Mouse (Mus musculus) macrophage (primary cell): ENCODE results near the gene Tmed1. TPM values are rescaled to one million over a fixed set of nuclear protein-coding genes. Genes with fewer than 3 reads are reported as not detected.
"Not testable (repeated sequence)": the region's sequence is repeated elsewhere in the genome, so short reads cannot be mapped to it uniquely, and the experiment has no call there.

ENCODE experiments used
- H3K27ac ChIP-seq: fragments of 350-480 bp; formaldehyde crosslinking; 2 replicates; pipeline ENCODE4 v1.9.0; 2021
- H3K36me3 ChIP-seq: fragments of 350-480 bp; formaldehyde crosslinking; 2 replicates; pipeline ENCODE4 v1.9.0; 2021; ENCODE audit errors: inconsistent target
- H3K4me3 ChIP-seq: fragments of 350-480 bp; formaldehyde crosslinking; 2 replicates; pipeline ENCODE4 v1.9.0; 2021; ENCODE audit errors: inconsistent target
- H3K79me2 ChIP-seq: fragments of 350-480 bp; formaldehyde crosslinking; 2 replicates; pipeline ENCODE4 v1.9.0; 2021; ENCODE audit errors: inconsistent target
- WGBS: methylation state at CpG from one replicate; pipeline ENCODE4 v1.1.7; 2026; ENCODE audit warnings: inconsistent platforms; ENCODE audit not compliant: missing documents; 5-methylcytosine and 5-hydroxymethylcytosine counted together
- polyA plus RNA-seq: library from polyadenylated mRNA; stranded (reverse); fragments of 250-400 nt; gene quantifications from 3 replicates; pipeline ENCODE4 v1.2.4, GENCODE M21; 2018; ENCODE audit warnings: inconsistent platforms

Gene Tmed1
- polyA plus RNA-seq, 1 experiment from 2014 or later: 5.5 TPM

DNA sequence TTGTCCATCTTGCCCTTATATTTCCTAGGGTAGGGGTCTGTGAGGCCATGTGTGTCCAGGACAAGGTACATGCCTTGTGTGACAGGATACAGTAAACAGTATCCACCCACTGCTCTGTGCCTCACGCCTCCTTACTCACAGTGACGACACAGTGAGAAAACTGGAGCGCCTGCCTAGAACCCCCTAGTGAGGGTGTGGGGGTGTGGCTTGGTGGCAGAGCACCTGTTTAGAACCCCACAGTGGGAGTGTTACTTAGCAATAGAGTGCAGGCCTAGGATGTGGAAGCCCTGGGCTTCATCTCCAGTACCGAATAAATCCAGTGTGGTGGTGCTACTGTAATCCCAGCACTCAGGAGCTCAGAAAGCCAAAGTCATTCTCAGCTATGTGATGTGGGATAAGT, 37.1 kb downstream of the Tmed1 start:
- WGBS: 96% methylated on average over 4 of the region's 4 CpGs
- Histone ChIP-seq H3K36me3 (peaks cover 91% of the 10 kb centered on the region), H3K4me3 (no peak overlapping the region), H3K27ac (no peak overlapping the region), H3K79me2 (peaks cover 11% of the 10 kb centered on the region)

DNA sequence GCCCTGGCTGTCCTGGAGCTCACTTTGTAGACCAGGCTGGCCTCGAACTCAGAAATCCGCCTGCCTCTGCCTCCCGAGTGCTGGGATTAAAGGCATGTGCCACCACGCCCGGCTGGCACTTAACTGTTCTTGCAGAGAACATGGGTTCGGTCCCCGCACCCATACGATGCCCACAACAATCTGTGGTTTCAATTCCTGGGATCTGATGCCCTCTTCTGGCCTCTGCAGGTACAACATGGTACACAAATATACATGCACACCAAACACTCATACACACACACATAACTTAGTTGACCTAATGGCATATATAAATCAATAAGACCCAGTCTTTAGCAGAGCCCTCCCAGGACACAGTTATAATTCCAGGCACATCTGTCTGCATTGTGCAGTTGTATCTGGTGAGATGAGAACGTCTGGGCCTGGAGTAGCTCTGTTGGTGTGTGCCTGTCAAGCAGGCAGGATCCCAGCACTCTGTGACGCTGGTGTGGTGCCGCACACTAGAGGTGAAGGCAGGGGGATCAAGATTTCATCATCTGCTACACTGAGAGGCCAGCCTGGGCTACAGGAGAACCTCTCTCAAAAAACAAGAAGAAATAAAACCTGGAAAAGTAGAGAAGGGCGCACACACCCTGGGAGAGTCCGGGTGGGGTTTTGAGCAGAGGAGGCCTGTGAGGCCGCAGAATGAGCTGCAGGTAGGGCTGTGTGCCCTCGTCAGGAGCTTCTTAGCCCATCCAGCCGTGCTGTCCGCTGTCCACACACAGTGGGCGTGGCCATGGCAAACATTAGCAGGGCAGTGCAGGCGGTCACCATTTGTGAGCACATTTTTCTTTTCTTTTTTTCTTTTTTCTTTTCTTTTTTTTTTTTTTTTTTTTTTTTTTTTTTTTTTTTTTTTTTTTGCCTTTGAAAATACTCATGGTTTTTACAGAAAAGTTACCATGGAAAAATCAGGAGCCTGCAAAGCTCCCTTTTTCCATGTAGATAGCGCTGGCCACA, 40.7 kb downstream of the Tmed1 start:
- Histone ChIP-seq H3K4me3 (no peak overlapping the region), H3K36me3 (peaks cover 73% of the 10 kb centered on the region), H3K27ac (no peak overlapping the region), H3K79me2 (peaks cover 28% of the 10 kb centered on the region)
- 88% methylated on average over 17 of the region's 20 CpGs for WGBS

DNA sequence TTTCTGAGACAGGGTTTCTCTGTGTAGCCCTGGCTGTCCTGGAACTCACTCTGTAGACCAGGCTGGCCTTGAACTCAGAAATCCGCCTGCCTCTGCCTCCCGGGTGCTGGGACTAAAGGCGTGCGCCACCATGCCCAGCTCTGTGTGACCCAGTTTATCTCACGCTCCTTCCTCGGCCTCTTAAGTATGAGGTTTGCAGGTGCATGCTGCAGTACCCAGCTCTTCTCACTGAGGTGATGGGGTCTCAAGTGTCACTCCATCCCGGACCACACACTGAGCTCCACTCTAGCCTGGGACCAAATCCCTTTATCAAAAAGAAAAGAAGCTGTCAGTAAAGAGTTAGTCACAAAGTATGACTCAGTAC, 45.5 kb downstream of the Tmed1 start:
- not testable (repeated sequence) for H3K4me3 ChIP-seq
- 100% methylated on average over 6 of the region's 7 CpGs for WGBS
- peaks cover 67% of the 10 kb centered on the region for H3K79me2 ChIP-seq
- peaks cover 25% of the 10 kb centered on the region; the same call in 1 of the 2 replicates for H3K36me3 ChIP-seq
- 0 out of 2 replicates have a peak overlapping the region, but pooled peaks have one; percentile 82 for H3K27ac ChIP-seq

DNA sequence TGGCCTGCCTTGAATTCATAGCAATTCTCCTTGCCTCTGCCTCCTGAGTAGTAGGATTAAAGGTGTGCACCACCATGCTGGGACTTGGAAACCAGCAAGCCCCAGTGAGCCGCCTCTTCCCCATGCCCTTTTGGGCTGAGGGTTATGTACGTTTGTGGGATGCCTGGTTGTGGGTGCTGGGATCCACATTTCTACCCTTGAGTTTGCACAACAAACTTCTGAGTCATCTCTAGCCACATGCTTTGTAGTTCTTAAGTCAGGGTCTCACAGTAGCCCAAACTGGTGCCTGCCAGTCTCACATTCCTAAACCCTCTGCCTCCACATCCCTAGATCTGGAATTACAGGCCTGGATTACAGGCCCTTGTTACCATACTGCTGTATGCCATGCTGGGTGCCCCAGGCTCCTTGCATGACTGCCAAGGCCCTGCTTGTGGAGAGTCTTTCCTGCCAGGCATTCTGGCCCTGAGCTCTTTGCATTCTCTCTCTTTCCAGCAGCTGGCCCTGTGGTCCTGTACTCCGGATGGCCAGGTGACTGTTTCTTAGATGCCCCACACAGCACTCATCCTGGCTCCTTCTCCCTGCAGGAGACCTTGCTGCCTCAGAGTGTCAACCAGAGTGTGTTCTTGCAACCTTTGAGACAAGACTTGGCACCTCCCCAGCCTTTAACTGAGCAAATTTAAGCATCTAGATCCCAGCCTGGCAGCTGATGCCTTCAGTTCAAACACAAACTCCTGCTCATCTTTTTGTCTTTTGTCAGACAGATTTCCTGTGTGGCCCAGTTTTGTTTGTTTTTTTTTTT, 46.1 kb downstream of the Tmed1 start:
- Histone ChIP-seq H3K4me3 (no peak overlapping the region), H3K27ac (peak overlapping the region; percentile 82), H3K36me3 (peaks cover 21% of the 10 kb centered on the region; the same call in 1 of the 2 replicates), H3K79me2 (peaks cover 68% of the 10 kb centered on the region)
- 35% methylated on average over 3 of the region's 3 CpGs for WGBS

DNA sequence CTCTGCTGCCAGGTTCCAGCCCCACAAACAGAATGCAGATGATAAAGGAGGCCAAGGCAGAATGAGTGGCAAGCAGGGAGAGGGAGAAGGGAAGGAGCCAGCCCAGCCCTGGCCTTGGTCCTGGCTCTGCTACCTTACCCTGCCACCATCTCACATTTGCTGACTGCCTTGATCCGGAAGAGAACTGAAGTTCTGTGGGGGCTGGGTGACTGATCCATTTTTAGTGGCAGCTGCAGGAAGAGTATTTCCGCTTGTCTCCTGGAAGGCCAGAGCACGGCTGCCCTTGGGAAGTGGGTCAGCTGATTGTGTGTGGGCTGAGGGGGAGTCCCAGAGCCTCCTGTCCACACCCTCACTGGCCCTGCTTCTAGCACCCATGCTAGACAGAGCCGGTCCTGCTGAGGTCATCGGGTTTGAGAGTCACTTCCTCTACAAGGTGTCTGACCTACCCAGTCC, 46.9 kb downstream of the Tmed1 start:
- Histone ChIP-seq H3K27ac (peak overlapping the region; percentile 82), H3K79me2 (peaks cover 76% of the 10 kb centered on the region), H3K4me3 (no peak overlapping the region), H3K36me3 (peaks cover 25% of the 10 kb centered on the region; the same call in 1 of the 2 replicates)
- 4% methylated on average over 5 of the region's 5 CpGs for WGBS

DNA sequence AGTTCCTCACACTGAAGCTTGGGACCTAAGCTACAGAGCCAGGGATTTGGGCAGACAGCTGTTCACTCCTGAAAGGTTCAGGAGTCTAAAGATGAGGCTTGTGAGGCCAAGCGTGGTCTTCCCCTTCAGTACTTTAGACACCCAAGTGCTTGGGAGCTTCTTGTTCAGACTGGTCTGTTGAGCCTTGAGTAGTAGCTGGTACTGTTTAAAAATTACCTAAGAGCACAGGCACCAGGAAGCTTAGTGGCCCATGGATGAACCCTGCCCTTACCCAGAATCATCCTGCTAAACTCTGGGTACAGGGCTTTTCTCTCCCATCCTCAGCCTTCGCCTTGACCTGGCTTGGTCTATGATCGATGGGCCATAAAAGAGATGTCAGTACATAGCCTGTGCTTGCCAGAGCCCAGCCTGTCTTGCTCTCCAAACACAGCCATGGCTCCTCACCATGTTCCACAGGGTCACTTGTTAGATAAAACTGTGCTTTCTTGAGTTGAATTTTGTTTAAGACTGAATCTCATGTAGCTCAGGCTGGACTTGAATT, 49.6 kb downstream of the Tmed1 start:
- peaks cover 11% of the 10 kb centered on the region; the same call in 1 of the 2 replicates for H3K36me3 ChIP-seq
- H3K79me2 ChIP-seq: peaks cover 93% of the 10 kb centered on the region
- no peak overlapping the region for H3K27ac ChIP-seq
- H3K4me3 ChIP-seq: no peak overlapping the region
- 96% methylated on average over 3 of the region's 3 CpGs for WGBS

DNA sequence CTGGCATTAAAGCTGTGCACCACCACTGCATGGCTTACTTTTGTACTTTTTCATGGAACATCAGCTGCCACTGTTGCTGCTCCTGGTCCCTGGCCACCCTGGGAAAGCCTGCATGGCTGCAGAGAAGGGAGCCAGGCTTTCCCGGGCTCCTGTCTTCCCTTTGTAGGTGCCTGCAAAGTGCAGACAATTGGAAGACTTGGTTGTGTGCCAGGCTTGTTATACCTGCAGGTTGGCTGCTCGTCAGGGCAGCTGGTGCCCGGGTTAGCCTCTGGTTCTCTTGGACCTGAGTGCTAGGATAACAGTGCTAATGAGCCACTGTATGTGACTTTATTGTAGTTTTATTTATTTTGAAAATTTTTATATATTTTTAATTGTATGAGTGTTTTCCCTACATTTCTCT, 51.2 kb downstream of the Tmed1 start:
- Histone ChIP-seq H3K27ac (no peak overlapping the region), H3K4me3 (no peak overlapping the region), H3K36me3 (peaks cover 9% of the 10 kb centered on the region; the same call in 1 of the 2 replicates), H3K79me2 (peaks cover 93% of the 10 kb centered on the region)
- 92% methylated on average over 3 of the region's 3 CpGs for WGBS

Other genes starting within 250 kb of the Tmed1 start
- 4.0 to 14.4 TPM (median 12.6 TPM) in 3 replicates for gene Atg4d, start 245.0 kb downstream of the Tmed1 start, polyA plus RNA-seq
- 26.4 to 51.5 TPM (median 40.3 TPM) in 3 replicates for gene Kri1, start 222.3 kb downstream of the Tmed1 start, polyA plus RNA-seq
- 6.1 to 12.6 TPM (median 9.8 TPM) in 3 replicates for gene Cdkn2d, start 218.8 kb downstream of the Tmed1 start, polyA plus RNA-seq
- gene Ap1m2, start 197.9 kb downstream of the Tmed1 start, polyA plus RNA-seq: not detected in 3 replicates
- 23.3 to 39.4 TPM (median 32.8 TPM) in 3 replicates for gene Slc44a2, start 189.6 kb downstream of the Tmed1 start, polyA plus RNA-seq
- 35.3 to 40.5 TPM (median 35.7 TPM) in 3 replicates for gene Ilf3, start 142.4 kb downstream of the Tmed1 start, polyA plus RNA-seq
- gene Qtrt1, start 98.4 kb downstream of the Tmed1 start, polyA plus RNA-seq: 6.1 to 12.6 TPM (median 9.4 TPM) in 3 replicates
- 101 to 145 TPM (median 112 TPM) in 3 replicates for gene Dnm2, start 85.3 kb downstream of the Tmed1 start, polyA plus RNA-seq
- gene AB124611, start 15.9 kb upstream of the Tmed1 start, polyA plus RNA-seq: 88.5 to 191 TPM (median 116 TPM) in 3 replicates
- gene Carm1, start 36.6 kb upstream of the Tmed1 start, polyA plus RNA-seq: 14.6 to 27.6 TPM (median 25.0 TPM) in 3 replicates
- 15.8 to 21.9 TPM (median 21.2 TPM) in 3 replicates for gene Timm29, start 82.5 kb upstream of the Tmed1 start, polyA plus RNA-seq
- 6.9 to 12.2 TPM (median 7.4 TPM) in 3 replicates for gene Yipf2, start 82.6 kb upstream of the Tmed1 start, polyA plus RNA-seq
- gene Smarca4, start 105.9 kb upstream of the Tmed1 start, polyA plus RNA-seq: 55.9 to 76.6 TPM (median 68.5 TPM) in 3 replicates
- gene Ldlr, start 213.2 kb upstream of the Tmed1 start, polyA plus RNA-seq: 29.9 to 80.2 TPM (median 62.2 TPM) in 3 replicates